Mouse (Mus musculus) olfactory bulb, adult 2 months (tissue): ENCODE results near the gene Sun1. TPM values are rescaled to one million over a fixed set of nuclear protein-coding genes. Genes with fewer than 3 reads are reported as not detected.
A peak's percentile ranks its signal among the peaks of the same experiment; 100 is the strongest.

Experiments used
- H3K27ac ChIP-seq: fragments of 200-500 bp; 2 replicates; pipeline ENCODE4 v1.5.1; 2012; ENCODE audit warnings: low read depth, low read length; ENCODE audit not compliant: insufficient read depth
- H3K4me1 ChIP-seq: fragments of 200-500 bp; 2 replicates; pipeline ENCODE4 v1.6.1; 2012; ENCODE audit warnings: low read length; ENCODE audit not compliant: control insufficient read depth, insufficient read depth
- H3K4me3 ChIP-seq: fragments of 200-500 bp; 2 replicates; pipeline ENCODE4 v1.5.1; 2012; ENCODE audit warnings: mild to moderate bottlenecking, low read depth, low read length, moderate library complexity; ENCODE audit not compliant: insufficient read depth
- CTCF ChIP-seq: fragments of 200-500 bp; IDR thresholded peaks from 2 replicates; pipeline ENCODE4 v1.5.1; 2012; ENCODE audit warnings: low read depth, mild to moderate bottlenecking, low read length, moderate library complexity; ENCODE audit not compliant: insufficient read depth
- POLR2A ChIP-seq: fragments of 200-500 bp; IDR thresholded peaks from 2 replicates; pipeline ENCODE4 v1.6.1; 2012; ENCODE audit warnings: mild to moderate bottlenecking, low read depth, low read length, moderate library complexity; ENCODE audit not compliant: insufficient read depth
- WGBS: fragments of 180-500 bp; shearing (Covaris S2); methylation state at CpG from one replicate; pipeline ENCODE4 v1.1.7; 2018; 5-methylcytosine and 5-hydroxymethylcytosine counted together
- polyA plus RNA-seq: library from polyadenylated mRNA; stranded (reverse); fragments of >200 nt; gene quantifications from 2 replicates; pipeline ENCODE4 v1.2.4, GENCODE M21; 2012; ENCODE audit warnings: low replicate concordance; ENCODE audit not compliant: missing spikeins, insufficient read depth, insufficient read length

The Sun1 gene
- polyA plus RNA-seq, 1 experiment: not detected

GRCm38 (mm10) chr5:139232083-139232482 lies 31.6 kb downstream of the Sun1 start:
- Histone ChIP-seq H3K4me3 (no peak overlapping the region), H3K27ac (no peak overlapping the region), H3K4me1 (peaks cover 12% of the 10 kb centered on the region)
- WGBS: 82% methylated on average over 3 of the region's 3 CpGs
- TF ChIP-seq POLR2A (no peak), CTCF (no peak)

- WGBS: 93% methylated on average over 4 of the region's 4 CpGs
- Histone ChIP-seq H3K4me3 (no peak overlapping the region), H3K4me1 (peaks cover 7% of the 10 kb centered on the region), H3K27ac (no peak overlapping the region)
- no peak for TF ChIP-seq POLR2A
- TF ChIP-seq CTCF: no peak
Observed at GRCm38 (mm10) chr5:139234423-139234822, 34.0 kb downstream of the Sun1 start.

- TF ChIP-seq POLR2A (no peak), CTCF (no peak)
- Histone ChIP-seq H3K27ac (no peak overlapping the region), H3K4me3 (no peak overlapping the region), H3K4me1 (no peaks in the 10 kb centered on the region)
- WGBS: 80% methylated on average over 4 of the region's 4 CpGs
Observed at GRCm38 (mm10) chr5:139237436-139237835, 37.0 kb downstream of the Sun1 start.

- WGBS: 84% methylated on average over 15 of the region's 15 CpGs
- Histone ChIP-seq H3K4me3 (no peak overlapping the region), H3K27ac (no peak overlapping the region), H3K4me1 (no peaks in the 10 kb centered on the region)
- TF ChIP-seq POLR2A (no peak), CTCF (no peak)
Observed at GRCm38 (mm10) chr5:139241022-139241761, 40.8 kb downstream of the Sun1 start.

GRCm38 (mm10) chr5:139243384-139243783 lies 42.9 kb downstream of the Sun1 start:
- no peak overlapping the region for H3K4me3 ChIP-seq
- H3K27ac ChIP-seq: no peak overlapping the region
- 80% methylated on average over 1 of the region's 1 CpGs for WGBS
- TF ChIP-seq POLR2A: no peak
- no peak for TF ChIP-seq CTCF
- no peaks in the 10 kb centered on the region for H3K4me1 ChIP-seq

- Histone ChIP-seq H3K4me3 (no peak overlapping the region), H3K27ac (no peak overlapping the region), H3K4me1 (peaks cover 3% of the 10 kb centered on the region; the same call in 1 of the 2 replicates)
- TF ChIP-seq CTCF (no peak), POLR2A (no peak)
- 93% methylated on average over 3 of the region's 3 CpGs for WGBS
Observed at GRCm38 (mm10) chr5:139247767-139248166, 47.3 kb downstream of the Sun1 start.

- WGBS: 60% methylated on average over 3 of the region's 3 CpGs
- Histone ChIP-seq H3K27ac (no peak overlapping the region), H3K4me3 (no peak overlapping the region), H3K4me1 (peaks cover 8% of the 10 kb centered on the region)
- TF ChIP-seq POLR2A: no peak
- no peak for TF ChIP-seq CTCF
Observed at GRCm38 (mm10) chr5:139248846-139249245, 48.4 kb downstream of the Sun1 start.

- WGBS: 80% methylated on average over 7 of the region's 7 CpGs
- TF ChIP-seq CTCF: no peak
- no peak for TF ChIP-seq POLR2A
- Histone ChIP-seq H3K27ac (peak overlapping the region; percentile 85; the same call in 1 of the 2 replicates), H3K4me3 (no peak overlapping the region), H3K4me1 (peaks cover 19% of the 10 kb centered on the region)
Observed at GRCm38 (mm10) chr5:139251279-139251678, 50.8 kb downstream of the Sun1 start.

GRCm38 (mm10) chr5:139251736-139252080 lies 51.3 kb downstream of the Sun1 start:
- WGBS: under 1% methylated on average over 8 of the region's 8 CpGs
- TF ChIP-seq CTCF: no peak
- no peak for TF ChIP-seq POLR2A
- peak overlapping the region; percentile 89 for H3K4me3 ChIP-seq

More at GRCm38 (mm10) chr5:139251736-139252080, 51.3 kb downstream of the Sun1 start:
- Histone ChIP-seq H3K4me1 (peaks cover 19% of the 10 kb centered on the region), H3K27ac (peak overlapping the region; percentile 85)
